In the genomic region with DNA sequence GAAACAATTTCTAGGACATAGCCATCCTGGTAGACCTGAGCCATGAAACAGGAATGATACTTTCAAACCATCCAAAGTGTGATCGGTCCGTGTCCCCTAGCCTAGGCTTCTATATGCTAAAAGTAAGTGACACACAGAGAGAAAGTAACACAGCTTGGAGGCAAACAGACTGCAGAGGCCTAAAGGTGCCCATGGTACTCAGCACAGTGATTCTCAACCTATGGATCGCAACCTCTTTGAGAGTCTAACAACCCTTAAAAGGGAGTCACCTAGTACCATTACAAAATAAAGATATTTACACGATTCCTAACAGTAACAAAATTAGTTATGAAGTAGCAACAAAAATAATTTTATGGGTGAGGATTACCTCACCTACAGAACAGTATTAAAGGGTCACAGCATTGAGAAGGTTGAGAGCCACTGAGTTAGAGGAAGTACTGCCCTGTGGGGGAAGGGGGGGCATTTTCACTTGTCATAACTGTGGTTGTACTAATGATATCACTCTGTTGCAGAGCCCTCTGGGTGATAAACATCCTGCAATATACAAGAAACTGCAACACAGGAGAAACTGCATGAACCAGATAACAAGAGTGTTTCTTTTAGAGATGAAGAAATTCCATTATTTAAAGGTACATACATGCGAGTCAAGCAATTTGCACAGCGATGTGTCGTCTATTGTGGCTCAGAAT, we compare ENCODE assay signal across 14 mouse cellular contexts.
DNase-seq lines count a peak whose midpoint lies in the region; ATAC-seq lines count a peak whose summit lies in the region.
"Had no signal": no experiment of that assay in that cellular context is flagged by ENCODE, and none has a peak within 500 bp of the region (broad histone marks: within the 10 kb centered on the region; RNA-seq: fewer than 3 reads in every experiment).

No protein-coding gene starts in this region.

- intact Hi-C loops in heart, postnatal 36 days (cut with DNase I), result no loop called here

- H3K27me3 ChIP-seq in splenic B cell, adult 2 months (ENCODE audit: control insufficient read depth, insufficient read depth, low read length, poor library complexity, severe bottlenecking), result no peaks in the 10 kb centered on the region
- H3K27me3 ChIP-seq: hindbrain, embryonic 13.5 days; limb, embryonic 13.5 days had no signal

- no peaks in the 10 kb centered on the region; the same call in 1 of the 2 replicates for H3K36me3 ChIP-seq in splenic B cell, adult 2 months (ENCODE audit: control insufficient read depth, insufficient read depth, low read length, poor library complexity, severe bottlenecking)
- H3K36me3 ChIP-seq: hindbrain, embryonic 13.5 days; limb, embryonic 13.5 days had no signal

- DNase-seq in lung, postnatal 25 days (ENCODE audit: low spot score), result peak; percentile 13
- no peak for DNase-seq in lung, adult 18-20 months
- peak; percentile 69 for DNase-seq in splenic B cell, adult 2 months (ENCODE audit: low read depth, low spot score)
- no peak for DNase-seq in heart, postnatal 36 days
- no peak for DNase-seq in left cerebral cortex, adult 9 months (ENCODE audit: low spot score in 2 of 2)
- DNase-seq: adrenal gland, postnatal 36 days; cerebellum, adult 11-12 months; kidney, adult 11 months; kidney, postnatal 36 days had no signal

- ATAC-seq in granulocyte monocyte progenitor cell, adult 5-6 weeks (replicated peaks; ENCODE audit: poor library complexity, severe bottlenecking), result peak; percentile 98
- peak; percentile 86 for ATAC-seq in megakaryocyte, adult 5-6 weeks (ENCODE audit: poor library complexity, severe bottlenecking)
- ATAC-seq in frontal cortex, adult (ENCODE audit: low TSS enrichment), result no peak

Comparison
In these comparisons a context has a peak if more than half of its experiments do, and no peak if none do; other contexts are left out.
1. DNase-seq: peak in lung, postnatal 25 days (single experiment) and splenic B cell, adult 2 months (single experiment); none in lung, adult 18-20 months (0 of 2), heart, postnatal 36 days (0 of 2) and left cerebral cortex, adult 9 months (0 of 2).